Mouse (Mus musculus): ENCODE results near the gene Brinp2. TPM values are rescaled to one million over a fixed set of nuclear protein-coding genes. Genes with fewer than 3 reads are reported as not detected.
A peak's percentile ranks its signal among the peaks of the same experiment; 100 is the strongest.

The Brinp2 gene
- under 1 TPM; 0.21 to 0.25 TPM for total RNA-seq (2021)
- 0.12 and 0.20 TPM in 2 replicates for polyA plus RNA-seq (2012; rRNA removed)
- long read RNA-seq, result 0 reads

DNA sequence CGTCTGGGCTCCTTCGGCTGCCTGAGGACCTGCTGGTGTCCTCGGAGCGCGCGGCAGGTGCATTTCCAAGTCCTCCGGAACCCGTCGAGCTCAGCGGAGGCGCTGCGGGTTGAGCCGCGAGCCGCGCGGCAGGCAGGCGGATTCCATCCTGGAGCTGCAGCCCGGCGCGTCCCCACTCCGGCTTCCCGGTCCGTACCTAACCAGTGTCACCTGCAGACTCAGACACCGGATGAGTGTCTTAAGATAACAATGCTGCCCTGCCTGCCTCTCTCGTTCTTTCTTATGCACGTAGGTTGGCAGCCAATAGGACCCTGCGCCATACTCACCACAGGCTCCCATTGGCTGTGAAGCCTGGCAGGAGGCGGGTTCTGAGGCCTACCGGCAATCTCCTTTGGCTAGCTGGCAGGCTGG is at the start of gene Brinp2:
Gene Brinp2 (minus strand): TSS at position 276 of the 411 bp plus-strand sequence.
- H3K9ac ChIP-seq (ENCODE audit: low read depth, low read length), result no peak within 1 kb of the TSS
- intact Hi-C loops (cut with DNase I), result no loop called here
- no peak within 1 kb of the TSS for H3K27ac ChIP-seq
- DNase-seq, result peak; percentile 60 to 65
- no peaks in the 10 kb centered on the region for H3K36me3 ChIP-seq (ENCODE audit: control insufficient read depth, insufficient read depth, low read length)
- TF ChIP-seq EP300 (IDR thresholded peaks at IDR 0.05; ENCODE audit: insufficient read depth, low read depth, low read length), result no peak
- no peak for TF ChIP-seq CTCF (IDR thresholded peaks at IDR 0.05)
- under 1% methylated on average over 30 of the region's 30 CpGs for WGBS
- H3K4me1 ChIP-seq (ENCODE audit: control insufficient read depth, insufficient read depth, low read length), result no peaks in the 10 kb centered on the region
- no peaks in the 10 kb centered on the region for H3K27me3 ChIP-seq (ENCODE audit: control insufficient read depth, insufficient read depth, low read length)
- peak within 1 kb of the TSS; percentile 32 for H3K4me3 ChIP-seq
- H3K79me2 ChIP-seq (replicated peaks; ENCODE audit: control insufficient read depth, insufficient read depth, low read length), result no peaks in the 10 kb centered on the region

DNA sequence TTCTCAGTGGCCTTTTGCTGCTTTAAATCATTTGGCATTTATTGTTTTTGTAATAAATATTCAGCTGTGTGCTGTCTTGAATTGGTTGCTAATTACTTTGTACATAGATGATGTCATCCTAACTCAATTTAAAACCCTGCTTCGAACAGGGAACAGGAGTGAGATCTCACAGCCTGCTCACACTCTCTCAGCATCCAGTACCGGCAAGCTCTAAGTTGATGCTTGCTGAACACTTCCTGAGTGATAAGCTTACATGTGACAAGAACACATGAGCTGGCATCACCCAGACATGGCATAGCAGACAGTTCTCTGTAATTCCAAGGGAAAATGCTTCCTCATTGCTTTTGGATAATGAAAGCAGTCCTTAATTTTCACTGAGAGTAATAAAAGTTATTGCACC is 44.8 kb upstream of the Brinp2 start:
- WGBS, result 41% methylated on average over 2 of the region's 2 CpGs
- intact Hi-C loops (cut with DNase I), result no loop called here
- H3K27me3 ChIP-seq (ENCODE audit: control insufficient read depth, insufficient read depth, low read length), result no peaks in the 10 kb centered on the region

DNA sequence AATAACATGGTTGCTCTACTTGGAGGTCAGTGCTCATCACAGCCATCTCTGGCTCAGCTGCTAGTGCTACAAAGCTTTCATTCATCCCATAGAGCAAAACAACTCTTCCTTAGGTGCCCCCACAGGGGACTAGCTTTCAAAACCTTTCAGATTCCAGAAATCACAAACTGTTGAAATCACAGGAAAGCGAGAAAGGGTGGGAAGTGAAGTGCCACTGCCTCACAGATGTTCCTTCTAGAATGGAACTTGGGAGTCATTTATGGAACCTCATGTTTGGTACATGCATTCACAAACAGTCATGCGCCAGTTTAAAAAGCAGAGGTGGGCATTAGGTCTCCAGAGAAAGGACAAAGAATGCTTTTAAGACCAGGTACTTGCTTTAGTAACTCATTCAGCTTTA is 40.9 kb upstream of the Brinp2 start:
- Histone ChIP-seq H3K36me3 (ENCODE audit: control insufficient read depth, insufficient read depth, low read length) (no peaks in the 10 kb centered on the region), H3K27me3 (ENCODE audit: control insufficient read depth, insufficient read depth, low read length) (no peaks in the 10 kb centered on the region), H3K9ac (ENCODE audit: low read depth, low read length) (no peak overlapping the region), H3K4me3 (no peak overlapping the region), H3K27ac (no peak overlapping the region), H3K4me1 (ENCODE audit: control insufficient read depth, insufficient read depth, low read length) (no peaks in the 10 kb centered on the region), H3K79me2 (replicated peaks; ENCODE audit: control insufficient read depth, insufficient read depth, low read length) (no peaks in the 10 kb centered on the region)
- intact Hi-C loops (cut with DNase I), result no loop called here
- no peak for DNase-seq
- WGBS, result 79% methylated on average over 2 of the region's 2 CpGs
- no peak for TF ChIP-seq POLR2A (IDR thresholded peaks at IDR 0.05; ENCODE audit: insufficient read depth, low read depth, low read length)
- TF ChIP-seq CTCF (IDR thresholded peaks at IDR 0.05), result no peak

More for the DNA sequence above, 44.8 kb upstream of the Brinp2 start:
- H3K79me2 ChIP-seq (replicated peaks; ENCODE audit: control insufficient read depth, insufficient read depth, low read length), result no peaks in the 10 kb centered on the region
- H3K9ac ChIP-seq (ENCODE audit: low read depth, low read length), result no peak overlapping the region
- no peak for DNase-seq
- H3K36me3 ChIP-seq (ENCODE audit: control insufficient read depth, insufficient read depth, low read length), result no peaks in the 10 kb centered on the region
- H3K4me1 ChIP-seq (ENCODE audit: control insufficient read depth, insufficient read depth, low read length), result no peaks in the 10 kb centered on the region
- no peak overlapping the region for H3K4me3 ChIP-seq
- no peak overlapping the region for H3K27ac ChIP-seq
- no peak for TF ChIP-seq EP300 (IDR thresholded peaks at IDR 0.05; ENCODE audit: insufficient read depth, low read depth, low read length)
- no peak for TF ChIP-seq CTCF (IDR thresholded peaks at IDR 0.05)
- no peak for TF ChIP-seq POLR2A (IDR thresholded peaks at IDR 0.05; ENCODE audit: insufficient read depth, low read depth, low read length)

DNA sequence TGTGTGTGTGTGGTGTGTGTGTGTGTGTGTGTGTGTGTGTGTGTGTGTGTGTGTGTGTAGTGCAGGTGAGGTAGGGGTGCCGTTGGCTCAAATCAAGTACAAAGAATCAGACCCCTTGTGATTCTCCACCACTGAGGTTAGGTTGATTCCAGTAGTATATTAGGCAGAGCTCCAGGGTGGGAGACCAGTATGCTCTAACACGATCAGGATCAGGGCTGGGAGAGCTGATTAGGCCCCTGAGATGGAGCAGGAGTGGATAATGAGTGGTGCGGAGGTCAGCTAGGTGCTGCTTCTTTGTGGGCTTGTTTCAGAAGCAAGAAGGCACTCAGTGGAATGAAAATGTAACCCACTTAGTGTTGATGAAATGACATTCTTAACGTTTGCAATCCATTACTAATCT is 34.6 kb upstream of the Brinp2 start:
- no peak for TF ChIP-seq POLR2A (IDR thresholded peaks at IDR 0.05; ENCODE audit: insufficient read depth, low read depth, low read length)
- TF ChIP-seq CTCF (IDR thresholded peaks at IDR 0.05), result no peak
- TF ChIP-seq EP300 (IDR thresholded peaks at IDR 0.05; ENCODE audit: insufficient read depth, low read depth, low read length), result no peak

DNA sequence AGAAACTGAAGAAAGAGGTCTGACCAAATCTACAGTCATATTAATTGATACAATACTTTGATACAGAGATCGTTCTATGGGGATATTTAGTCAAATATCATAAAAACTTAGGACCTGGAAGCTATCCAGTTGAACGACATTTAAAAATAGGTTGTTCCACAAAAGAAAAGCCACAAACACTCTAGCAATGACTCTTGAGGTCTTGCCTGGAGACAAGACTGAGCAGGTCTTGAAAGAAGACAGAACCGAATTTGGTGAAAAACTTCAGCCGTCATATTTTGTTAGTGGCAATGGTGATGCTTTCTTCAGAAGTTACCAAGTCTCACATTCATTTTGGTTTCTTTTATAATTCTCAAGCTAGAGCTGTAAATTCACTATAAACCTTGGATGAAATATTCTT is 32.9 kb upstream of the Brinp2 start:
- no peaks in the 10 kb centered on the region for H3K4me1 ChIP-seq (ENCODE audit: control insufficient read depth, insufficient read depth, low read length)
- intact Hi-C loops (cut with DNase I), result no loop called here
- H3K9ac ChIP-seq (ENCODE audit: low read depth, low read length), result no peak overlapping the region
- DNase-seq, result no peak
- H3K27me3 ChIP-seq (ENCODE audit: control insufficient read depth, insufficient read depth, low read length), result no peaks in the 10 kb centered on the region
- H3K79me2 ChIP-seq (replicated peaks; ENCODE audit: control insufficient read depth, insufficient read depth, low read length), result no peaks in the 10 kb centered on the region
- no peak overlapping the region for H3K27ac ChIP-seq
- H3K4me3 ChIP-seq, result no peak overlapping the region
- H3K36me3 ChIP-seq (ENCODE audit: control insufficient read depth, insufficient read depth, low read length), result no peaks in the 10 kb centered on the region
- TF ChIP-seq EP300 (IDR thresholded peaks at IDR 0.05; ENCODE audit: insufficient read depth, low read depth, low read length), result no peak
- TF ChIP-seq CTCF (IDR thresholded peaks at IDR 0.05), result no peak
- TF ChIP-seq POLR2A (IDR thresholded peaks at IDR 0.05; ENCODE audit: insufficient read depth, low read depth, low read length), result no peak
- 81% methylated on average over 4 of the region's 4 CpGs for WGBS

More for the DNA sequence above, 34.6 kb upstream of the Brinp2 start:
- Histone ChIP-seq H3K36me3 (ENCODE audit: control insufficient read depth, insufficient read depth, low read length) (no peaks in the 10 kb centered on the region), H3K4me1 (ENCODE audit: control insufficient read depth, insufficient read depth, low read length) (no peaks in the 10 kb centered on the region), H3K27ac (no peak overlapping the region), H3K9ac (ENCODE audit: low read depth, low read length) (no peak overlapping the region), H3K79me2 (replicated peaks; ENCODE audit: control insufficient read depth, insufficient read depth, low read length) (no peaks in the 10 kb centered on the region), H3K27me3 (ENCODE audit: control insufficient read depth, insufficient read depth, low read length) (no peaks in the 10 kb centered on the region), H3K4me3 (no peak overlapping the region)
- intact Hi-C loops (cut with DNase I), result no loop called here
- 64% methylated on average over 4 of the region's 4 CpGs for WGBS
- DNase-seq, result no peak

DNA sequence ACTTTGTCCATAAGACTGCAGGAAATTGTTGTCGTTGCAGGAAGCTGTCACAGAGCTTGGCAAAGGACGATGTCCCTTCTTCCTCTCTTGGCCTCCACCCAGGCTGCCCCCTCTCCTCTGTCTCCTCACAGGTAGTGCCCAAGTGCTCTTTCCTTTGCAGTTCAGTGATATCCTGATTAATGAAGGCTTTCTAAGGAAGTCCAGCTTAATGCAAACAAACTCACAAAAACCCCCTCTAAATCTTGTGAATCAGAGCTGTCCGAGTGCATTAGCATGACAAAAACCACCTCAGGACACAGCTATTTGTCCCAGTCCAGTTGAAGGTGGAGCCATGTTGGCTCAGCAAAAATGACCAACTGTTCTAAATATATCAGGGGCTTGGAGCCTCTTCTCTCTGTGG is 30.7 kb upstream of the Brinp2 start:
- 23% methylated on average over 3 of the region's 3 CpGs for WGBS
- no peaks in the 10 kb centered on the region for H3K79me2 ChIP-seq (replicated peaks; ENCODE audit: control insufficient read depth, insufficient read depth, low read length)
- no peak overlapping the region for H3K4me3 ChIP-seq
- no peak for DNase-seq
- H3K9ac ChIP-seq (ENCODE audit: low read depth, low read length), result no peak overlapping the region
- no peak overlapping the region for H3K27ac ChIP-seq
- no peaks in the 10 kb centered on the region for H3K27me3 ChIP-seq (ENCODE audit: control insufficient read depth, insufficient read depth, low read length)
- H3K36me3 ChIP-seq (ENCODE audit: control insufficient read depth, insufficient read depth, low read length), result no peaks in the 10 kb centered on the region
- no peak for TF ChIP-seq EP300 (IDR thresholded peaks at IDR 0.05; ENCODE audit: insufficient read depth, low read depth, low read length)
- no peak for TF ChIP-seq POLR2A (IDR thresholded peaks at IDR 0.05; ENCODE audit: insufficient read depth, low read depth, low read length)
- no peak for TF ChIP-seq CTCF (IDR thresholded peaks at IDR 0.05)
- intact Hi-C loops (cut with DNase I), result no loop called here
- no peaks in the 10 kb centered on the region for H3K4me1 ChIP-seq (ENCODE audit: control insufficient read depth, insufficient read depth, low read length)

Measured in heart, adult 2 months (tissue).